Mouse (Mus musculus) lung, postnatal 36 days (tissue): ENCODE data around the gene Gm21972.

Experiments used
- DNase-seq: peaks from one replicate; pipeline ENCODE4 v3.0.0; 2022; ENCODE audit warnings: mixed read lengths

Gene Gm21972

DNA sequence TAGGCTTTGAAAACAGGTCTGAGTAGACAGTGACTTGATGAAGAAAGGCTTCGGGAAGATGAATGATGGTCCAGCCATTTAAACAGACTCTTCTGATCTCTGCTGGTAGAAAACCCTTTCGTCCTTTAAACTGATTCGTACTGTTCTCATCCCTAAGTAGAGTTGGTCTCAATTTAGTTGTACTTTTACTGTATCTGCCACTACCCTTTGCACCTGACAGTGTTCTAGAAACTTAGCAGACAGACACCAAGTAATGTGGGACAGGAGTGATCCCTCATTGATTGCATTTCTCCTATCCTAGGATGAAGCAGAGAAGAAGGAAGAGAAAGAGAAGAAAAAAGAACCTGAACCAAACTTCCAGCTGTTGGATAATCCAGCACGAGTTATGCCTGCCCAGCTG lies at the start of gene Gm21972:
Gene Gm21972, plus strand, starts transcription at position 301 of the 400 bp plus-strand sequence.
- no peak for DNase-seq

DNA sequence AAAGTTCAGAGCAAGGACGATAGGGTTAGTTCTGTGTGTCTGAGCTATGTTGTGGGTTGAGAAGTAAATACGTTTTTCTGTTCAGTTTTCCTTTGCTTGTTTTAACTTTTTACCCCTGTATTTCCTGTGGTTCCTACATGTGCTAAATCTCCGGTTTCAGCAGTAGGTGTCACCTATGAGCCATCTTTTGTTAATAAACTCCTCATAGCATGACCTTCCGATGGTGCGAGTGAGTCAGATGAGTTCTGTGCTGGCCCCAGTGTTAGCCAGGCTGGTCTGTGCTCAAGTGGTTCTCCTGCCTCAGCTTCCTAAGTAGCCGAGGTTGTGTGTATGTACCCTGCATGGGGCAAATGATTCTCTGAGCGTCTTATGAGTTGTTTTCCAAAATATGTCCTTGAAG lies 39.0 kb upstream of the Gm21972 start:
- no peak for DNase-seq

DNA sequence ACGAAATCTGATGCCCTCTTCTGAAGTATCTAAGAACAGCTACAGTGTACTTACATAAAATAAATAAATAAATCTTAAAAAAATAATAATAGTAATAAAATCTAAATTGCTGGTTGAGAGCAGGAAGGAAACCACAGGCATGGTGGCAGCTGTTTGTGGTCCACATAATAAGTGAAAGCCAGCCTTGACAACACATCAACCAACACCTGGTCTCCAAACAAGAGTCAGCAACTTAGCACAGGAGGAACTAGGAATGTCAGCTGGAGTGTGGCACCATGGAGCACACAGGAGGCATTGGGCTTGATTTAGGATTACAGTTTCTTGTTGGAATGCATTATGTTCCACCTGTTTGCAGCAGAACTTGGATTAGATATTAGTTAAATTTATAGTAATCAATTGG lies 28.4 kb upstream of the Gm21972 start:
- DNase-seq = no peak

GRCm38 (mm10) chr1:86111779-86112178 lies 21.7 kb upstream of the Gm21972 start, which contains the start of gene Htr2b:
TSS of gene Htr2b (minus strand) at chr1:86111970.
- DNase-seq = peak; percentile 61

DNA sequence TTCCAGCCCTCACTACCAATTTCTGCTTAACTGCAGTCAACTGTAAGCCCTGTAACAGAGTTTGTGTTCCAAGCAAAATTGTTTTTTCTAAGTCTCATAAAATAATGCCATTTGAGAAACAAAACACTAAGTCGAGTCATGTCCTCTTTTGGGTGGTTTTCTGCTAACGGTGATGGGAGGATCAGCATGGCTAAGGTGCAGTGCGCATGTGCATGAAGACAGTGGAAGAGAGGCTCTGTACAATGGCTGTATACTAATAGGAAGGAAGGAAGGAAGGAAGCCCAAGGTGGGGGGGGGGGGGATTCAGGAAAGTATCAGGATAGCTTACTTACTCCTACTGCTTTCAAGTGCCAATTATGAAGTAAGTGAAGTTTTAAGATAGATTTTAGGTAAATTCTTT lies 19.3 kb upstream of the Gm21972 start:
- peak; percentile 17 for DNase-seq

DNA sequence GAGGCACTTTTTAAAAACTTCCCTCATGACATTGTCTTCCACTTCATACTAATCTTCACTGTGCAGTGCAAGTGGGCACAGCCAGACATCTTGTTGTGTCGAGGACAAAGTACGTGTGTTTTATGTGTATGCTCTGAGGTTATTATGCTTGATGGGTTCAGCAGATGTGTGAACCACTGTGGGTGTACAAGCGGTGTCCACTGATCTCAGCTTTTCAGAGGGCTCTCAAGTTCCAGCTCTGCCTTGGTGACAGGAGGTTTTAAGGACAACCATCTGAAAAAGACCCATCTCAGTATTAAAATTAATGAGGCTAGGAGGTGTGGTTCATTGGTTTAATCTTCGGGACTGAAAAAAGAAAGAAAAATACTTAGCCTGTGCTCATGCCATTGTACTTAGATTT lies 13.9 kb upstream of the Gm21972 start:
- no peak for DNase-seq

DNA sequence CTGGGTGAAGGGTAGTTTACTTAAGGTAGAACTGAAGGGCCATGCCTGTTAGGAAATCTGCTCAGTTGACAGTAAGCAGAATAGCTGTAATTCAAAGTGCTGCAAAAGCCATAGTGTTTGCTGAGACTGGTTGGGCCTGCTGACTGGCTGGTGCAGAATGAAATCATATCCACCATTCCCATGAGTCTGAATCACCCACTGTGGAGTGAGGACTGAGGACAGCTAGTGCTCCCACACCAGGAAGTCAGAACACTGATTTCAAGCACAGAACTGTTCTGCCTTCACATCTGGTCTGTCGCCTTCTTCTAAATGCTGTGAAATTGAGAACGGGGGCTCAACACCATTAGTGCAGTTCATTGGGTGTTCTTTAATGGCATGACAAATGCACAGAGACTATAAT lies 7.4 kb upstream of the Gm21972 start:
- no peak for DNase-seq

GRCm38 (mm10) chr1:86135315-86135714 lies 1.9 kb downstream of the Gm21972 start:
- no peak for DNase-seq

GRCm38 (mm10) chr1:86141081-86141480 lies 7.6 kb downstream of the Gm21972 start:
- no peak for DNase-seq

- peak; percentile 15 for DNase-seq
Measured at GRCm38 (mm10) chr1:86143165-86143564, 9.7 kb downstream of the Gm21972 start.

GRCm38 (mm10) chr1:86144001-86144944 lies 10.8 kb downstream of the Gm21972 start:
- DNase-seq = peak; percentile 10

DNA sequence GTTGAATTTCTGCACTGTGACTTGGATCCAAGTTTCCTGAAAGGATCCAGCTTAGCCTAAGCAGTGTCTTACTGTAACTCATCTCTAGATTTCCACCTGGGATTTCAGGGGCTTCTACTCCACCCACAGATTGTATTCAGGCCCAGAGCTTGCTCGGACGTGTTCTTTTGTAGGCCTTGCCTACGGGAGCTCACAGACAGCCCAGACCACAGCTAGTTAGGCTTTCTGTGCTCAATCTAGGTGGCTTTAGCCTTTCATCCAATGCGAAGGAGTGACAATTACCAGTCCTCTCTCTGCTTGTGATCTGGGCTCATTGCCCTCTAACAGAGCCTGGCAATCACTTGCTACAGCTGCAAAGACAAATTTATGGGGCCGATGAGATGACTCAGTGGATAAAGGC lies 12.9 kb downstream of the Gm21972 start:
- DNase-seq = no peak

DNA sequence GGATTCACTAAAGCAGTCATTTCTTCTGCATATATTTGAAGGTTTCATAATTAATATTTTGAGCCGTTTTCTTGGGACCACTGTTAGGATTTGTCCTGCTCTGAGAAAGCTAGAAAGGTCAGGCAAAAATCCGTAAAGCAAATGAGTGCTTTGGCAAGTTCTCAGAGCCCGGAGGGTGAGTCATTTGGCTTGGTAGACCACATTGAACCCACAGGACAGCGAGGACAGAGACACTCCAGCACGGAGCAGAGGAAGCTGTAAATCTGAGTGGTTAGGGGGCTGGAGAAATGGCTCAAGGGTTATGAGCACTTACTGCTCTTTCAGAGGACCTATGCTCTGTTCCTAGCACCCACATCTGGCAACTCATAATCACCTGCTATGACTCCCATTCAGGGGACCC lies 14.1 kb downstream of the Gm21972 start:
- DNase-seq = no peak

GRCm38 (mm10) chr1:86148161-86148560 lies 14.7 kb downstream of the Gm21972 start:
- no peak for DNase-seq

GRCm38 (mm10) chr1:86150929-86151328 lies 17.5 kb downstream of the Gm21972 start:
- no peak for DNase-seq

GRCm38 (mm10) chr1:86151376-86151775 lies 17.9 kb downstream of the Gm21972 start:
- no peak for DNase-seq

- peak; percentile 15 for DNase-seq
Measured at GRCm38 (mm10) chr1:86152618-86153017, 19.2 kb downstream of the Gm21972 start.

DNA sequence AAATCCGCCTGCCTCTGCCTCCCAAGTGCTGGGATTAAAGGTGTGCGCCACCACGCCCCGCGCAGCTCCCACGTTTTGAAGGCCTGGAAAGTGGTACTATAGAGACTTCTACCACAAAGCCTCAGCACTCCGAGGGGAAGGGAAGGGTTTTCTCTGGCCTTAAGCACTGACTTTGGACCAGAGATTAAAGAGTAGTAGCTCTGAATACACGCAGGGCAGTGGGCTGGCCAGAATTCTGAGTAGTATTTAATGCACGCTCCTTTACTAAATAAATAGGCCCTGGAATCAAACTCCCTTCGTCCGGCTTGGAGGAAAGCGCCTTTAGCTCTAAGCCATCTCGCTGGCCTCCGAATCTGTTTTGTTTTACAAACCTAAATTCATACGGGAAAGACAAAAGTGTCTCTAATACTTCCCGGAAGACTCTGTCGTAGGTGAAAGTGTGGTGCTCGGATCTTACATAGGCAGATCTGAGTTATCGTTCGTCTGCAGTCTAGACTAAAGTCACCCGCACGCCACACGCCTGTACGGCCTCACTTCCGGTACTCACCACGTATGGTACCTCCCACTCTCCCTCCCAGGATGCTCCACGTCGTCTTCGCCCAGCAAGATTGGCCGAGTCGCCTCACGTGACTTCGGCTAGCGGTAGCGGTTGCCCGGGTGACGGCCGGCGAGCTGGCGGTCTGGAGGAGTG lies 20.8 kb downstream of the Gm21972 start, which contains the start of gene Armc9:
Gene Armc9, plus strand, starts transcription at position 648 of the 691 bp plus-strand sequence.
- peak; percentile 98 for DNase-seq

GRCm38 (mm10) chr1:86154824-86155164 lies 21.4 kb downstream of the Gm21972 start:
- DNase-seq = no peak

DNA sequence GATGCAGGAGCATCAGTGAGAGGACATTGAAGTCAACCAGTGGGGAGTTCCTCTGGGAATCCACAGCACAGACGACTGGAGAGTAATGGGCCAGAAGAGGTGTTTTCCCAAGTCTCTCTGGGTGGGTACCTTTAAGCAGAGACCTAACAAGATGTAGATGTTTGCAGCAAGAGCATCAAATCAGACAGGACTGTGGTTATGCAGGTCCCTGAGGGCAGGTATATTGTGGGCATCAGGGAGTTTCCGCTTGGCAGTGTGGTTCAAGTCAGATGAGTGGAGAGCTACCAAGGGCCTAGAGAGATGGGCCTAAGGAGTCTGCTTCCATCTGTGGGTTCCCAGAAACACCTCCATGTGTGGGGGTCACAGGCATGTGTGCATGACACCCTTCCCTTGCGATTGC lies 22.6 kb downstream of the Gm21972 start:
- DNase-seq = no peak

GRCm38 (mm10) chr1:86156595-86156994 lies 23.2 kb downstream of the Gm21972 start:
- no peak for DNase-seq

- no peak for DNase-seq
Measured at GRCm38 (mm10) chr1:86160059-86160458, 26.6 kb downstream of the Gm21972 start.

DNA sequence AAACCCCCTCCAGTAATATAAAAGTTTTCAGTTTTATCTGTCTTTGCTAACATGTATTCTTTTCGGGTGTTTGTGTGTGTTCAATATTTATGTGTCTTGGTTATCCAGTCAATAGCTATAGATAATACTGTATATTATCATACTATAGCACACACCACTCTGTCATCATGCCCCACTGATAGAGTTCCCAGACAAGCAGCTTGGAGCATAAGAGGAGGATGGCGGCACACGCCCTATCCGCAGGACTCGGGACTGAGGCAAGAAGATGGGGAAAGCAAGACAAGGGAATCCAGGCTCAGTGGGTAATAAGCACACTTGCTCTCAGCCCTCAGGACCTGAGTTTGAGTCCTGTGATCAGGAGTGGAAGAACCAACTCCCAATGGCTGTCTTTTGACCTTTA lies 27.0 kb downstream of the Gm21972 start:
- no peak for DNase-seq

GRCm38 (mm10) chr1:86161061-86161460 lies 27.6 kb downstream of the Gm21972 start:
- DNase-seq = no peak
